Mouse (Mus musculus): ENCODE data around the gene Gm10570. TPM values are rescaled to one million over a fixed set of nuclear protein-coding genes. Genes with fewer than 3 reads are reported as not detected.
A peak's percentile ranks its signal among the peaks of the same experiment; 100 is the strongest.

Gene Gm10570
- total and polyA plus RNA-seq, 2 experiments from 2014 or later, result 1.9 TPM; not detected in 1

GRCm38 (mm10) chr4:130302285-130302870, 6.1 kb downstream of the Gm10570 start:
- WGBS, result 57% methylated on average over 12 of the region's 12 CpGs
- H3K9ac ChIP-seq (replicated peaks; ENCODE audit: low read length, poor library complexity, severe bottlenecking), result no peak overlapping the region
- H3K27ac ChIP-seq (ENCODE audit: low read depth, low read length), result no peak overlapping the region
- H3K4me2 ChIP-seq (ENCODE audit: low read depth, low read length, poor library complexity, severe bottlenecking), result no peak overlapping the region
- no peak for ATAC-seq (ENCODE audit: low FRiP score)
- DNase-seq (ENCODE audit: low spot score), result no peak
- H3K4me3 ChIP-seq (ENCODE audit: low read depth, low read length), result no peak overlapping the region
- no peak for TF ChIP-seq CTCF (IDR thresholded peaks at IDR 0.05)
- H3K4me1 ChIP-seq (ENCODE audit: insufficient read depth, low read length), result 0 out of 2 replicates have a peak, but pooled peaks cover 10% of the 10 kb centered on the region
- no peaks in the 10 kb centered on the region for H3K9me3 ChIP-seq (ENCODE audit: low read length)
- 0 out of 2 replicates have a peak, but pooled peaks cover 3% of the 10 kb centered on the region for H3K27me3 ChIP-seq (ENCODE audit: insufficient read depth, low read length)
- no peaks in the 10 kb centered on the region for H3K36me3 ChIP-seq (ENCODE audit: insufficient read depth, low read length)

GRCm38 (mm10) chr4:130299629-130300018, 8.8 kb downstream of the Gm10570 start:
- ATAC-seq (ENCODE audit: low FRiP score), result no peak
- 0 out of 2 replicates have a peak, but pooled peaks cover 2% of the 10 kb centered on the region for H3K4me1 ChIP-seq (ENCODE audit: insufficient read depth, low read length)
- TF ChIP-seq CTCF (IDR thresholded peaks at IDR 0.05), result no peak
- no peaks in the 10 kb centered on the region for H3K27me3 ChIP-seq (ENCODE audit: insufficient read depth, low read length)
- 64% methylated on average over 8 of the region's 8 CpGs for WGBS
- H3K9me3 ChIP-seq (ENCODE audit: low read length), result no peaks in the 10 kb centered on the region
- no peaks in the 10 kb centered on the region for H3K36me3 ChIP-seq (ENCODE audit: insufficient read depth, low read length)
- H3K27ac ChIP-seq (ENCODE audit: low read depth, low read length), result no peak overlapping the region
- no peak overlapping the region for H3K4me2 ChIP-seq (ENCODE audit: low read depth, low read length, poor library complexity, severe bottlenecking)
- H3K4me3 ChIP-seq (ENCODE audit: low read depth, low read length), result no peak overlapping the region
- no peak overlapping the region for H3K9ac ChIP-seq (replicated peaks; ENCODE audit: low read length, poor library complexity, severe bottlenecking)
- DNase-seq (ENCODE audit: low spot score), result no peak

- ATAC-seq (ENCODE audit: low FRiP score), result no peak
- no peak for TF ChIP-seq CTCF (IDR thresholded peaks at IDR 0.05)
- 80% methylated on average over 11 of the region's 11 CpGs for WGBS
Measured at GRCm38 (mm10) chr4:130298877-130299628, 9.4 kb downstream of the Gm10570 start.

GRCm38 (mm10) chr4:130297123-130297529, 11.3 kb downstream of the Gm10570 start:
- 20% methylated on average over 13 of the region's 13 CpGs for WGBS
- no peaks in the 10 kb centered on the region for H3K9me3 ChIP-seq (ENCODE audit: low read length)
- H3K36me3 ChIP-seq (ENCODE audit: insufficient read depth, low read length), result no peaks in the 10 kb centered on the region
- H3K4me1 ChIP-seq (ENCODE audit: insufficient read depth, low read length), result no peaks in the 10 kb centered on the region
- no peak overlapping the region for H3K9ac ChIP-seq (replicated peaks; ENCODE audit: low read length, poor library complexity, severe bottlenecking)
- no peaks in the 10 kb centered on the region for H3K27me3 ChIP-seq (ENCODE audit: insufficient read depth, low read length)
- no peak overlapping the region for H3K4me2 ChIP-seq (ENCODE audit: low read depth, low read length, poor library complexity, severe bottlenecking)
- DNase-seq (ENCODE audit: low spot score), result peak; percentile 60
- H3K4me3 ChIP-seq (ENCODE audit: low read depth, low read length), result no peak overlapping the region
- H3K27ac ChIP-seq (ENCODE audit: low read depth, low read length), result no peak overlapping the region
- no peak for ATAC-seq (ENCODE audit: low FRiP score)
- TF ChIP-seq CTCF (IDR thresholded peaks at IDR 0.05), result peak; percentile 75

More at GRCm38 (mm10) chr4:130298877-130299628, 9.4 kb downstream of the Gm10570 start:
- H3K4me2 ChIP-seq (ENCODE audit: low read depth, low read length, poor library complexity, severe bottlenecking), result no peak overlapping the region
- H3K9me3 ChIP-seq (ENCODE audit: low read length), result no peaks in the 10 kb centered on the region
- no peaks in the 10 kb centered on the region for H3K27me3 ChIP-seq (ENCODE audit: insufficient read depth, low read length)
- no peaks in the 10 kb centered on the region for H3K4me1 ChIP-seq (ENCODE audit: insufficient read depth, low read length)
- no peaks in the 10 kb centered on the region for H3K36me3 ChIP-seq (ENCODE audit: insufficient read depth, low read length)
- H3K9ac ChIP-seq (replicated peaks; ENCODE audit: low read length, poor library complexity, severe bottlenecking), result no peak overlapping the region
- no peak overlapping the region for H3K4me3 ChIP-seq (ENCODE audit: low read depth, low read length)
- H3K27ac ChIP-seq (ENCODE audit: low read depth, low read length), result no peak overlapping the region
- no peak for DNase-seq (ENCODE audit: low spot score)

- no peak for DNase-seq (ENCODE audit: low spot score)
- Histone ChIP-seq H3K4me3 (ENCODE audit: low read depth, low read length) (no peak overlapping the region), H3K36me3 (ENCODE audit: insufficient read depth, low read length) (no peaks in the 10 kb centered on the region), H3K4me1 (ENCODE audit: insufficient read depth, low read length) (no peaks in the 10 kb centered on the region), H3K27ac (ENCODE audit: low read depth, low read length) (no peak overlapping the region), H3K9me3 (ENCODE audit: low read length) (no peaks in the 10 kb centered on the region), H3K27me3 (ENCODE audit: insufficient read depth, low read length) (no peaks in the 10 kb centered on the region), H3K9ac (replicated peaks; ENCODE audit: low read length, poor library complexity, severe bottlenecking) (no peak overlapping the region), H3K4me2 (ENCODE audit: low read depth, low read length, poor library complexity, severe bottlenecking) (no peak overlapping the region)
- WGBS, result 83% methylated on average over 13 of the region's 13 CpGs
- ATAC-seq (ENCODE audit: low FRiP score), result no peak
- no peak for TF ChIP-seq CTCF (IDR thresholded peaks at IDR 0.05)
Measured at GRCm38 (mm10) chr4:130296243-130296965, 12.1 kb downstream of the Gm10570 start.

Data from midbrain, postnatal 0 days (tissue).